Mouse (Mus musculus) heart, postnatal 0 days (tissue): ENCODE data around the gene Osbpl5. TPM values are rescaled to one million over a fixed set of nuclear protein-coding genes. Genes with fewer than 3 reads are reported as not detected.

Experiments
- ATAC-seq: fragments of 200-750 bp; cut with Nextera tagmentation; 2 replicates; pipeline ENCODE4 v1.8.0; 2017; ENCODE audit warnings: low read depth, moderate number of reproducible peaks, moderate library complexity; ENCODE audit not compliant: insufficient read depth
- DNase-seq: peaks from one replicate; pipeline ENCODE4 v3.0.0-alpha.2; 2016; ENCODE audit warnings: low spot score
- H3K27ac ChIP-seq: fragments of 300-500 bp; sonication (generic); 2 replicates; pipeline ENCODE4 v1.5.1; 2014; ENCODE audit warnings: low read depth, mild to moderate bottlenecking
- H3K27me3 ChIP-seq: fragments of 300-500 bp; sonication (generic); 2 replicates; pipeline ENCODE4 v1.6.1; 2014; ENCODE audit warnings: low read length, mixed read lengths; ENCODE audit not compliant: control insufficient read depth, insufficient read depth
- H3K36me3 ChIP-seq: fragments of 300-500 bp; sonication (generic); replicated peaks from 2 replicates; pipeline ENCODE4 v1.6.1; 2014; ENCODE audit warnings: low read length, mixed read lengths; ENCODE audit not compliant: control insufficient read depth, insufficient read depth
- H3K4me1 ChIP-seq: fragments of 300-500 bp; sonication (generic); 2 replicates; pipeline ENCODE4 v1.6.1; 2014; ENCODE audit warnings: antibody characterized with exemption; ENCODE audit not compliant: control insufficient read depth, insufficient read depth
- H3K4me2 ChIP-seq: fragments of 300-500 bp; sonication (generic); 2 replicates; pipeline ENCODE4 v1.6.1; 2014; ENCODE audit warnings: low read depth, mild to moderate bottlenecking, low read length, moderate library complexity
- H3K4me3 ChIP-seq: fragments of 300-500 bp; sonication (generic); 2 replicates; pipeline ENCODE4 v1.5.1; 2014; ENCODE audit warnings: low read depth, low read length
- H3K9ac ChIP-seq: fragments of 300-500 bp; sonication (generic); replicated peaks from 2 replicates; pipeline ENCODE4 v1.6.1; 2014; ENCODE audit warnings: low read depth, low read length, mixed read lengths
- H3K9me3 ChIP-seq: fragments of 300-500 bp; sonication (generic); replicated peaks from 2 replicates; pipeline ENCODE4 v1.6.1; 2016; ENCODE audit warnings: low read length; ENCODE audit not compliant: control insufficient read depth
- CTCF ChIP-seq: IDR thresholded peaks from 2 replicates; pipeline ENCODE4 v1.5.1; 2016; ENCODE audit warnings: antibody characterized with exemption, control low read depth, low read depth
- EP300 ChIP-seq: IDR thresholded peaks from 2 replicates; pipeline ENCODE4 v1.6.1; 2016; ENCODE audit warnings: antibody characterized with exemption, low read depth
- WGBS: fragments of 180-500 bp; shearing (Covaris S2); extraction: QIAGEN DNeasy Blood & Tissue Kit; methylation state at CpG from one replicate; pipeline ENCODE4 v1.1.7; 2014; 5-methylcytosine and 5-hydroxymethylcytosine counted together
- polyA plus RNA-seq: library from polyadenylated mRNA; unstranded; fragments of >200 nt; fragmentation: Nextera tagmentation; extraction: Ambion mirVana; gene quantifications from 2 replicates; pipeline ENCODE4 v1.2.1, GENCODE M21; 2015
- total RNA-seq: library from RNA; depleted of rRNA; stranded (reverse); fragments of >200 nt; gene quantifications from 2 replicates; pipeline ENCODE4 v1.2.3, GENCODE M21; 2014; ENCODE audit warnings: low replicate concordance

Osbpl5 gene
- total and polyA plus RNA-seq, 2 experiments from 2014 or later: 18.1 to 58.7 TPM

DNA sequence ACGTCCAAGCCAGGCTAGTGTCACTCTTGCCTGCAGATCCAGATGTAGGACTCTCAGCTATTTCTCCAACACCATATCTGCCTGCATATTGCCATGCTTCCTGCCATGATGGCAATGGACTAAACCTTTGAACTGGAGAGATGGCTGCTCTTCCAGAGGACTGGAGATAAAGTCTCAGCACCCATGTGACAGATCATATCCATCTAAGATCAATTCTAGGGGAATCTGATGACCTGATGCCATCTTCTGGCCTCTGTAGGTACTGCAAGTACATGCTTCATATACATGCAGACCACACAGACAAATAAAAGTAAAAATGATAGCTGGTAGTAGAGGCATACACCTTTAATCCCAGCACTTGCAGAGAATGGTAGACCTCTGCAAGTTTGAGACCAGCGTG lies 60.6 kb downstream of the Osbpl5 start:
- peaks cover 85% of the 10 kb centered on the region for H3K36me3 ChIP-seq
- no peak for TF ChIP-seq EP300
- peak; percentile 62 for TF ChIP-seq CTCF
- no peak overlapping the region for H3K4me2 ChIP-seq
- H3K4me3 ChIP-seq: no peak overlapping the region
- H3K9ac ChIP-seq: no peak overlapping the region
- no peak for DNase-seq
- H3K27me3 ChIP-seq: no peaks in the 10 kb centered on the region
- 61% methylated on average over 2 of the region's 2 CpGs for WGBS
- no peaks in the 10 kb centered on the region for H3K9me3 ChIP-seq
- no peak for ATAC-seq
- 0 out of 2 replicates have a peak, but pooled peaks cover under 1% of the 10 kb centered on the region for H3K4me1 ChIP-seq
- H3K27ac ChIP-seq: no peak overlapping the region

DNA sequence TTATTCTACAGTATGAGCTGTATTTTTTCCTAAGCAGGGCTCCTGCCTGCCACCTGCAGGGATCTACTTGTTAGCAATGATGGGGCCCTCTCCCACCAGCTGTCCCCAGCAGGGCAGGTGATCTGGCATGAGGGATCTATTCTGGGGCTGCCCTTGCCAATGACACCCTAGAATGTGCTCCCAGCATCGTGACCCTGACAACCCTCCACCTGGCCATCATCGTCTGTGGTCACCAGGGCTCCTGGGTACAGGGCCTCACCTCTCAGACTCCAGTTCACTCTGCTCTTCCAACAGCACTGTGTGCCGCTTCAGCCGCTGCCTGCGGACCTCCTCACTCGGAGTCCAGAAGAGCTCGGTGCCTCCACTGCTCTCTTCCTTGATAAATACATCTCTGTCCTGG lies 62.2 kb downstream of the Osbpl5 start:
- Histone ChIP-seq H3K4me2 (no peak overlapping the region), H3K27ac (no peak overlapping the region), H3K4me3 (no peak overlapping the region), H3K27me3 (no peaks in the 10 kb centered on the region), H3K9ac (no peak overlapping the region), H3K9me3 (no peaks in the 10 kb centered on the region), H3K4me1 (peaks cover 5% of the 10 kb centered on the region; the same call in 1 of the 2 replicates), H3K36me3 (peaks cover 82% of the 10 kb centered on the region)
- no peak for ATAC-seq
- TF ChIP-seq EP300: no peak
- TF ChIP-seq CTCF: no peak
- WGBS: 90% methylated on average over 7 of the region's 7 CpGs
- DNase-seq: no peak

DNA sequence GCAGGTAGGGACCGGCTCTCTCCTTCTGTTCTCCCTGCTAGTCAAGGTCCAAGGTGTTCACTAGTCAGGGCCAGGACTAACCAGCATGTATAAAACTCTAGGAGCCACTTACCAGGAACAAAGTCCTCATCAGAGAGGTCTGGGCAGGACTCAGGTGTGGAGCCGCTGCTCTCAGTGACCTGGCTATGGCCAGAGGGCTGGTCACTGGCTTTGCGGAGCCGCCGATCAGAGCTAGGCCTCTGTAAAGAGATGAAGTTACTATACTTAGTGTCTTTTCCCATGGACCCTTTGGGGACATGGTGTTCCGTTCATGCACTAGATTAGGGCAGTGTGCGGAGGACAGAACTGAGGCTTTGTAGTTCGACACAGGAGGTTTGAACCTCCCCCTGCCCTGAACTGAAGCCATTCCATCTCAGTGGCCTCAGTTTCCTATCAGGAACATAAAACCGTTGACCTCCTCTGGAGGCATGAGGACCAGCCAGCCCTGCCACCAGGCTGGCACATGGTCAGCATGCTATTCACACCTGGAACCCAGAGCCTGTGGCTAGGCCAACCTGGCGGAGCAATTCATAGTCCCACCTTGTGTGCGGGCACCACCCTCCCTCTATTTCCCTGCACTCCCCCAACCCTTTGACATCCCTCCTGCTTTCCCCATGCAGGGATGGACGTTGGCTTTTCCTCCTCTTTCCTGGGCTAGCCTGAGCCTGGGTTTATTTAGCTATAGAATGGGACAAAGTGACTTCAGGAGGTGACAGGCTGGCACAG lies 63.9 kb downstream of the Osbpl5 start:
- H3K4me1 ChIP-seq: peaks cover 5% of the 10 kb centered on the region; the same call in 1 of the 2 replicates
- TF ChIP-seq CTCF (no peak), EP300 (no peak)
- DNase-seq: no peak
- H3K36me3 ChIP-seq: peaks cover 86% of the 10 kb centered on the region
- no peak for ATAC-seq
- no peak overlapping the region for H3K4me3 ChIP-seq
- H3K9me3 ChIP-seq: no peaks in the 10 kb centered on the region
- WGBS: 87% methylated on average over 12 of the region's 12 CpGs
- no peaks in the 10 kb centered on the region for H3K27me3 ChIP-seq
- no peak overlapping the region for H3K4me2 ChIP-seq
- no peak overlapping the region for H3K27ac ChIP-seq
- H3K9ac ChIP-seq: no peak overlapping the region

DNA sequence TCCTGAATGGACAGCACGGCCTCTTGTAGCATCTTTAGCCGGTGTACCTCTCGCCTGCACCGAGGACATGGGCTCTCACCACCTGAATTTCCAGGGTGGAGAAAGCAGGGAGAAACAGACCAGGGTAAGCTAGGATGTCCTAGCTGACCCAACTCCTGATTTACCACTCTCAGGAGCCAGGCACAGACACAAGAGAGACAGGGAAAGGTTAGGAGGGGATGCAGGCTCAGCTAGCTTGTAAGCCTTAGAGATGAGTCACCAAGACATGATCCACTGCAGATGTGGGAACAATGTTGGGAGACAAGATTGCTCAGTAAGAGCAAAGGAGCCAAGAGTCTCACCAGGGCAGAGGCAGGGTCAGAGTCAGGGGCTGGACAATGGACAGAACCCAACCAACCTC lies 64.9 kb downstream of the Osbpl5 start:
- TF ChIP-seq CTCF: no peak
- no peak for TF ChIP-seq EP300
- Histone ChIP-seq H3K9ac (no peak overlapping the region), H3K4me1 (peaks cover 5% of the 10 kb centered on the region; the same call in 1 of the 2 replicates), H3K36me3 (peaks cover 82% of the 10 kb centered on the region), H3K27ac (no peak overlapping the region), H3K9me3 (no peaks in the 10 kb centered on the region), H3K27me3 (no peaks in the 10 kb centered on the region), H3K4me2 (no peak overlapping the region), H3K4me3 (no peak overlapping the region)
- no peak for ATAC-seq
- WGBS: 98% methylated on average over 4 of the region's 4 CpGs
- no peak for DNase-seq

DNA sequence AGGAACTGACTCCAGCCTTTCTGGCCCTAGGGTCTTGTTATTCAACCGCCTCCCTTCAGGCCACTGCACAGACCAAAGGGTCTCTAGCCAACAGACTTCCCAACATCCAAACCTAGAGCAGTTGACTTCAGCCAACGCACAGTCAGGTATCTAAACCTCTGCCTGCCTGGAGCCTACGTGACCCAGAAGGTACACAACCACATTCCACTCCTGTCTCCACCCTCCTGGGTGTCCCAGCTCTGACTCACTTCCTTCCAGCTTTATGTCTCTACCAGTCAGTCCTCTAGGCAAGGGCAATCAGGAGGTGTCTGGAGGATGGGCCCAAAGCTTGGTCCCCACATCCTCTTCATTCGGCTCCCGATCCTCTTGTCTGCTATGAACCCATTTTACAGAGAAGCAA lies 65.6 kb downstream of the Osbpl5 start:
- 68% methylated on average over 5 of the region's 5 CpGs for WGBS
- H3K36me3 ChIP-seq: peaks cover 75% of the 10 kb centered on the region
- H3K4me1 ChIP-seq: peaks cover 5% of the 10 kb centered on the region; the same call in 1 of the 2 replicates

More for the DNA sequence above, 65.6 kb downstream of the Osbpl5 start:
- no peak for ATAC-seq
- Histone ChIP-seq H3K4me2 (no peak overlapping the region), H3K27ac (peak overlapping the region; percentile 26; the same call in 1 of the 2 replicates), H3K27me3 (no peaks in the 10 kb centered on the region), H3K9me3 (no peaks in the 10 kb centered on the region), H3K4me3 (no peak overlapping the region), H3K9ac (no peak overlapping the region)
- DNase-seq: no peak
- TF ChIP-seq CTCF: no peak
- no peak for TF ChIP-seq EP300
